Mouse (Mus musculus) heart, embryonic 14.5 days (tissue): ENCODE results near the gene Pik3ip1. TPM values are rescaled to one million over a fixed set of nuclear protein-coding genes. Genes with fewer than 3 reads are reported as not detected.

Experiments
- ATAC-seq: fragments of 200-750 bp; cut with Nextera tagmentation; 2 replicates; pipeline ENCODE4 v1.8.0; 2017; ENCODE audit warnings: low read depth, moderate TSS enrichment; ENCODE audit not compliant: insufficient number of reproducible peaks, insufficient read depth, low FRiP score
- H3K27ac ChIP-seq, 2 experiments: fragments of 200-500 bp in 1 of 2; fragments of 300-500 bp in 1 of 2; sonication (generic) in 1 of 2; replicated peaks in 1 of 2; 2 replicates each; pipeline ENCODE4 v1.5.1; 2012 to 2014; ENCODE audit warnings: low read depth in 2 of 2, low read length in 2 of 2, control low read depth in 1 of 2, mild to moderate bottlenecking in 1 of 2, mixed read lengths in 1 of 2; ENCODE audit not compliant: control insufficient read depth in 1 of 2, insufficient read depth in 1 of 2
- H3K27me3 ChIP-seq: fragments of 300-500 bp; sonication (generic); 2 replicates; pipeline ENCODE4 v1.6.1; 2014; ENCODE audit warnings: mild to moderate bottlenecking, low read length, control low read depth; ENCODE audit not compliant: control insufficient read depth, insufficient read depth
- H3K36me3 ChIP-seq: fragments of 300-500 bp; sonication (generic); 2 replicates; pipeline ENCODE4 v1.6.1; 2014; ENCODE audit warnings: mild to moderate bottlenecking, control low read depth, low read length, mixed read lengths; ENCODE audit not compliant: control insufficient read depth, insufficient read depth
- H3K4me1 ChIP-seq, 2 experiments: fragments of 200-500 bp in 1 of 2; fragments of 300-500 bp in 1 of 2; sonication (generic) in 1 of 2; 2 replicates each; pipeline ENCODE4 v1.6.1; 2012 to 2014; ENCODE audit warnings: low read length in 2 of 2, control low read depth in 1 of 2, mixed read lengths in 1 of 2; ENCODE audit not compliant: control insufficient read depth in 2 of 2, insufficient read depth in 2 of 2
- H3K4me2 ChIP-seq: fragments of 300-500 bp; sonication (generic); 2 replicates; pipeline ENCODE4 v1.6.1; 2014; ENCODE audit warnings: mild to moderate bottlenecking, low read length
- H3K4me3 ChIP-seq, 2 experiments: fragments of 200-500 bp in 1 of 2; fragments of 300-500 bp in 1 of 2; sonication (generic) in 1 of 2; 2 replicates each; pipeline ENCODE4 v1.5.1; 2012 to 2014; ENCODE audit warnings: low read length in 2 of 2, mild to moderate bottlenecking in 2 of 2, control low read depth in 1 of 2, low read depth in 1 of 2, moderate library complexity in 1 of 2; ENCODE audit not compliant: control insufficient read depth in 1 of 2, insufficient read depth in 1 of 2
- H3K9ac ChIP-seq: fragments of 300-500 bp; sonication (generic); 2 replicates; pipeline ENCODE4 v1.6.1; 2014; ENCODE audit warnings: mild to moderate bottlenecking, low read length
- H3K9me3 ChIP-seq: fragments of 300-500 bp; sonication (generic); 2 replicates; pipeline ENCODE4 v1.6.1; 2016; ENCODE audit warnings: low read length, control low read depth; ENCODE audit not compliant: control insufficient read depth
- WGBS: fragments of 180-500 bp; shearing (Covaris S2); extraction: QIAGEN DNeasy Blood & Tissue Kit; methylation state at CpG from one replicate; pipeline ENCODE4 v1.1.7; 2014; 5-methylcytosine and 5-hydroxymethylcytosine counted together
- polyA plus RNA-seq: library from polyadenylated mRNA; unstranded; fragments of >200 nt; fragmentation: Nextera tagmentation; extraction: Ambion mirVana; gene quantifications from 2 replicates; pipeline ENCODE4 v1.2.1, GENCODE M21; 2014

Pik3ip1 gene
- polyA plus RNA-seq, 1 experiment from 2014 or later: 32.2 TPM

- no peak overlapping the region for H3K9ac ChIP-seq
- no peaks in the 10 kb centered on the region for H3K27me3 ChIP-seq
- H3K4me2 ChIP-seq: no peak overlapping the region
- ATAC-seq: no peak
- 77% methylated on average over 5 of the region's 5 CpGs for WGBS
- no peak overlapping the region for H3K27ac ChIP-seq
- no peak overlapping the region for H3K4me3 ChIP-seq
- H3K9me3 ChIP-seq: no peaks in the 10 kb centered on the region
- H3K36me3 ChIP-seq: peaks cover 58% of the 10 kb centered on the region
- peaks cover 12 to 16% of the 10 kb centered on the region in 2 experiments for H3K4me1 ChIP-seq
These were observed 11.3 kb downstream of the Pik3ip1 start for GRCm38 (mm10) chr11:3341476-3341875.

GRCm38 (mm10) chr11:3344916-3345315 is 14.7 kb downstream of the Pik3ip1 start:
- H3K4me2 ChIP-seq: no peak overlapping the region
- H3K27me3 ChIP-seq: no peaks in the 10 kb centered on the region
- 83% methylated on average over 3 of the region's 3 CpGs for WGBS
- ATAC-seq: no peak
- H3K9me3 ChIP-seq: no peaks in the 10 kb centered on the region
- H3K9ac ChIP-seq: no peak overlapping the region
- H3K36me3 ChIP-seq: peaks cover 71% of the 10 kb centered on the region
- no peak overlapping the region for H3K4me3 ChIP-seq
- peaks cover 24% of the 10 kb centered on the region in 2 experiments for H3K4me1 ChIP-seq
- no peak overlapping the region for H3K27ac ChIP-seq

- no peak for ATAC-seq
- no peaks in the 10 kb centered on the region for H3K27me3 ChIP-seq
- 93% methylated on average over 7 of the region's 7 CpGs for WGBS
- no peak overlapping the region for H3K4me3 ChIP-seq
- H3K27ac ChIP-seq: no peak overlapping the region
- peaks cover 24% of the 10 kb centered on the region in 2 experiments for H3K4me1 ChIP-seq
- no peak overlapping the region for H3K4me2 ChIP-seq
- no peaks in the 10 kb centered on the region for H3K9me3 ChIP-seq
- H3K9ac ChIP-seq: 0 out of 2 replicates have a peak overlapping the region, but pooled peaks have one; percentile 17
- H3K36me3 ChIP-seq: peaks cover 81% of the 10 kb centered on the region
These were observed 16.1 kb downstream of the Pik3ip1 start for GRCm38 (mm10) chr11:3346351-3346750.

DNA sequence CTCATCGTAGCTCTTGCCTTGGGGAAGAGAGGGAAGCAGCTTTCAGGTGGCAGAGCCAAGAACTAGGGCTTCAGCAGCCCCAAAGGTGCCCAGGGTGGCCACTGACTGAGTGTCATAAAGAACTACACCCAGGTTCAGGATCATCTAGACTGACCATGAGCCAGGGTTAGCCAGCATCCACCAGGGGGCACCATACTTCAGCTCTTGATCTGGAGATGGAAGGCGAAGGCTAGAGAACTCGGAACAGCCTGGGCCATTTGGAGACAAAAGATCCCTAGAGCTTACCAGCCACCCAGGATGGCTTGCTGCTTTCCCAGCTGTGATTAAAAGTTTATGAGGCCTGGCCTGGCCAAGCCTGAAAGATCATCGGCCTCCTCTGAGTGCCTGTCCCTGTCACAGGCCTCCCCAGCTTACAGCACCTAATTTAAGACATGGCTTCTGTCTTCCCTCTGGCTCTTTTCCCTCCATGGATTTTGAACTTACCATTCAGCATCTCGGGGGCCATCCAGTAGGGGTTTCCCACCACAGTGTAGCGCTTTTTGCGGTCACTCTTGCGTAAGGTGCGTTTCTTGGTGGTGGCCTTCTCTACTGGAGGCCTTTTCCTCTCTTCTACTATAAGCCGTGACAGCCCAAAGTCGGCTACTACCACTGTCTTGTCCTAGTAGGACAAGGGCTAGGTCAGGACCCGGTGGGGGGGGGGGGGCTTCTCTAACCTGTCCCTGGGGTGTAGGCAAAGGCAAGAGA is 17.1 kb downstream of the Pik3ip1 start:
- Histone ChIP-seq H3K27me3 (no peaks in the 10 kb centered on the region), H3K9ac (peak overlapping the region; percentile 28; the same call in 1 of the 2 replicates), H3K36me3 (peaks cover 81% of the 10 kb centered on the region), H3K4me1 (peaks cover 24% of the 10 kb centered on the region in 2 experiments), H3K4me3 (no peak overlapping the region), H3K9me3 (no peaks in the 10 kb centered on the region), H3K4me2 (no peak overlapping the region), H3K27ac (peak overlapping the region in 1 of 2 experiments; percentile 83; a peak in 2 of 4 replicates)
- no peak; the same call in 1 of the 2 replicates for ATAC-seq
- 56% methylated on average over 12 of the region's 12 CpGs for WGBS

- Histone ChIP-seq H3K36me3 (peaks cover 81% of the 10 kb centered on the region), H3K4me1 (peaks cover 24% of the 10 kb centered on the region in 2 experiments), H3K9me3 (no peaks in the 10 kb centered on the region), H3K27ac (peak overlapping the region; percentile 77 to 83), H3K4me3 (no peak overlapping the region), H3K27me3 (no peaks in the 10 kb centered on the region), H3K9ac (peak overlapping the region; percentile 28; the same call in 1 of the 2 replicates), H3K4me2 (no peak overlapping the region)
- no peak for ATAC-seq
These were observed 17.6 kb downstream of the Pik3ip1 start for GRCm38 (mm10) chr11:3347835-3348195.

- Histone ChIP-seq H3K4me3 (no peak overlapping the region), H3K9me3 (no peaks in the 10 kb centered on the region), H3K36me3 (peaks cover 81% of the 10 kb centered on the region), H3K4me2 (peak overlapping the region; percentile 16; the same call in 1 of the 2 replicates), H3K27ac (peak overlapping the region; percentile 77 to 83), H3K27me3 (no peaks in the 10 kb centered on the region), H3K9ac (peak overlapping the region; percentile 48), H3K4me1 (peaks cover 24% of the 10 kb centered on the region in 2 experiments)
- whole genome bisulfite sequencing: 11% methylated on average over 6 of the region's 6 CpGs
- ATAC-seq: no peak
These were observed 18.6 kb downstream of the Pik3ip1 start for GRCm38 (mm10) chr11:3348576-3349342.

DNA sequence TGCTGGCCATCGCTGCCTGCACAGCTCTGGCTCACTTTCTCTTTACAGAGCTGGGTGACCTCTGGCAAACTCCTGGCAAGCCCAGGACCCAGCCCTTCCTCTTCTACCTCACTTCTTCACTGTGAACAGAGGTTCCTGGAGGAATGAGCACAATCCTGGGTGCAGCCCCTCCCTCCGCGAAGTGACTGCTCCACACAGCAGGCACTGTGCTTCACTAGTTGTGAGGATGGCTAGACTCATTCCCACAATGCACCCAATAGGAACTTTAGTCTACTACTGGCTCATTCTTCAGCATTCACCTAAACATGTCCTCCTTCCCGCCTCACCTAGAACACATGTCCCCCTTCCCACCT is 19.1 kb downstream of the Pik3ip1 start:
- H3K9me3 ChIP-seq: no peaks in the 10 kb centered on the region
- ATAC-seq: no peak
- WGBS: 70% methylated on average over 4 of the region's 4 CpGs
- peaks cover 81% of the 10 kb centered on the region for H3K36me3 ChIP-seq
- peaks cover 24% of the 10 kb centered on the region in 2 experiments for H3K4me1 ChIP-seq
- H3K27ac ChIP-seq: peak overlapping the region; percentile 77 to 83
- H3K4me3 ChIP-seq: no peak overlapping the region
- 0 out of 2 replicates have a peak overlapping the region, but pooled peaks have one; percentile 16 for H3K4me2 ChIP-seq
- H3K9ac ChIP-seq: peak overlapping the region; percentile 48
- H3K27me3 ChIP-seq: no peaks in the 10 kb centered on the region
